Mouse (Mus musculus) heart, postnatal 36 days (tissue): Measurements from ENCODE around the gene Spats2. TPM values are rescaled to one million over a fixed set of nuclear protein-coding genes. Genes with fewer than 3 reads are reported as not detected.
"Not testable (repeated sequence)": the region's sequence is repeated elsewhere in the genome, so short reads cannot be mapped to it uniquely, and the experiment has no call there.

Source experiments
- DNase-seq, 2 experiments: peaks; one replicate each; pipeline ENCODE4 v3.0.0; 2021 to 2022
- intact Hi-C: fragments of 180-260 bp; cut with DNase I; formaldehyde crosslinking; loops from one replicate; pipeline ENCODE4 v1.15.1; 2025
- total RNA-seq, 2 experiments: library from RNA; stranded (reverse); gene quantifications; 2 replicates each; pipeline ENCODE4 v1.2.3; 2021

Spats2 gene
- total RNA-seq, result 1 to 10 TPM; 6.6 to 7.9 TPM

- intact Hi-C loops, result no loop called here
- no peak for DNase-seq
Observed at GRCm38 (mm10) chr15:99125711-99126080, at the start of gene Spats2. Gene Spats2 (plus strand): TSS chr15:99125916.

GRCm38 (mm10) chr15:99076011-99076410 lies 49.7 kb upstream of the Spats2 start:
- DNase-seq, intact Hi-C loops: not testable (repeated sequence)

GRCm38 (mm10) chr15:99078181-99078910 lies 47.4 kb upstream of the Spats2 start:
- no peak for DNase-seq
- intact Hi-C loops, result no loop called here

GRCm38 (mm10) chr15:99079804-99080203 lies 45.9 kb upstream of the Spats2 start:
- intact Hi-C loops, result loop anchor here (5.0 kb wide), 2 partner anchors 57 to 187 kb away; no protein-coding TSS in a partner anchor
- DNase-seq, result no peak

DNA sequence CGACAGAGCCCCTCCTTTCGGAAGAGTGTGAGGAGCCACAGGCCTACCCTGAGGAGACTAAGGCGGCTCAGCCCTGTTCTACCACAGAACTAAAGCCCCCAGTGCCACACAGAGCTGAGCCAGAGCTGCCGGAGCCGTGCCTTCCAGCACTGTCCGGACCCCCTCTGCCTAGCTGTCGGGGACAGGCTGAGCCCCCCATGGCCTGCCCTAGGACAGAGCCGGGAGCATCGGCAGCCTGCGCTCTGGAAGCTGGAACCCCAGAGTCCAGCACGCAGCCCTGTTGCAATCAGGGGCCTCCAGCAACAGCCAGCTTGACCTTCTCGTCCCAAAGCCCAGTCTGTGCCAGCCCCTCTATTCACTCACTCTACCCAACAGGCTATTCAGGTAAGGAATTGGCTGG lies 43.4 kb upstream of the Spats2 start:
- intact Hi-C loops, result loop anchor here (5.0 kb wide), 2 partner anchors 55 to 185 kb away; no protein-coding TSS in a partner anchor

DNA sequence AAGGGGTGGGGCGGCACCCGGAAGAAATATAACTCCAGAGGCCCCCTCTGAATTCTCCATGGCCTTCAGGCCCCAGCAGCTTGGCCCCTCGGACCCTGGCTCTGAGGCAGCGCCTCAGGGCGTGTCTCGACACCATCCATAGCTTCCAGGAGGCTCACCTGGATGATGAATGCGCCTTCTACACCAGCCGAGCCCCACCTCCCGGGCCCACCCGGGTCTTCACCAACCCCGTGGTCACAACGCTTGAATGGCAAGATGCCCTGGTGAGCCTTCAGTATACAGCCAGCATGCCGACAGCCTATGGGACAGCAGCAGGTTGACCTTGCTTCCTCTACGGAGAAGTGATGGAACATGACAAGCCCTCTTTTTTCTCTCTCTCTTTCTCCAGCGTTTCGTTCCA lies 42.9 kb upstream of the Spats2 start:
- no peak for DNase-seq

More for the DNA sequence above, 43.4 kb upstream of the Spats2 start:
- no peak for DNase-seq

GRCm38 (mm10) chr15:99083258-99083657 lies 42.5 kb upstream of the Spats2 start:
- DNase-seq, result peak in 1 of 2 experiments; percentile 46
- intact Hi-C loops, result loop anchor here (1.0 to 5.0 kb wide), 3 partner anchors 54 to 184 kb away; no protein-coding TSS in a partner anchor

More for the DNA sequence above, 42.9 kb upstream of the Spats2 start:
- intact Hi-C loops, result loop anchor here (1.0 to 5.0 kb wide), 3 partner anchors 54 to 184 kb away; no protein-coding TSS in a partner anchor

- intact Hi-C loops, result loop anchor here (1.0 to 5.0 kb wide), 3 partner anchors 53 to 183 kb away; no protein-coding TSS in a partner anchor
- no peak for DNase-seq
Observed at GRCm38 (mm10) chr15:99083867-99084557, 41.7 kb upstream of the Spats2 start.

DNA sequence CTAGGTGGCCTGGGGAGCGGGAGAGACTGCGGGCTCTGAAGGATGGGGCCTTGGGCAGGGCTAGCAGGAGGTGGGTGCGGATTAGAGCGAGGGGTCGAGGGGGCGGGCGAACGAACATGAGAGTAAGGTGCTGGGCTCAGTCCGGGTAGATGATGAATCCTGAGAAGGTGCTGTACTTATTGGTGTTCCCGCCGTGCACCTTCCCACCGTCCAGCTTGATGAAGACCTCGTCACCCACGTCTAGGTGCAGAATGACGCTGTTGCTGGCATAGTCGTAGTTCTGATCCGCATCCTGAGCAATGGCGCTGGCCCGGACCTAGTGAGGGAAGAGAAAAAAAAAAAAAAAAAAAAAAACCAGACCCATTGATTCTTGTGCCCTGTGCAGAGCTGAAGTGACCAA lies 41.1 kb upstream of the Spats2 start:
- intact Hi-C loops, result loop anchor here (5.0 kb wide), 2 partner anchors 53 to 183 kb away; no protein-coding TSS in a partner anchor

DNA sequence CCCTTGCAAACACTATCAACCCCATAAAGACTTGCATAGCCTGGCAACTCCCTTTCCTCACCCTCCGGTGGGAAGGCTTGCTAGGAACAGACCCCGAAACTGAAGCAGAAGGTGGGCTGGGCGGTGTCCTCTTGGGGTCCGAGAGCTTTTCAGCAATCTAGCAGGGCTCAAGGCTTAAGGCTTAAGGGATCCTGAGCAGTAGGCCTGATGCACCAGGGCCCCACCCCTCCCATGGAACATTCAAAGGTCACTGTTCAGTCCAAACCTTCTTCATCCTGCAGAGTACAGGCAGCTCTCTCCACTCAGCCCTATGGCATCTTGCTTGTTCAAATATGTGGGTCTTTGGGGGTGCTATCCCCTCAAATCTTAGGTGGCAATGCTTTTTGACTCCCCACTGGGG lies 39.7 kb upstream of the Spats2 start:
- DNase-seq, result no peak
- intact Hi-C loops, result no loop called here

More for the DNA sequence above, 41.1 kb upstream of the Spats2 start:
- no peak for DNase-seq

GRCm38 (mm10) chr15:99087253-99088075 lies 38.3 kb upstream of the Spats2 start, which contains the start of gene C1ql4:
Gene C1ql4 (minus strand): TSS chr15:99087817.
- DNase-seq, result no peak
- intact Hi-C loops, result loop anchor here (2.0 kb wide), 1 partner anchor 37 kb away; no protein-coding TSS in a partner anchor

- peak; percentile 81 to 83 for DNase-seq
- intact Hi-C loops, result loop anchor here (2.0 kb wide), 1 partner anchor 37 kb away; no protein-coding TSS in a partner anchor
Observed at GRCm38 (mm10) chr15:99088292-99088691, 37.4 kb upstream of the Spats2 start.

DNA sequence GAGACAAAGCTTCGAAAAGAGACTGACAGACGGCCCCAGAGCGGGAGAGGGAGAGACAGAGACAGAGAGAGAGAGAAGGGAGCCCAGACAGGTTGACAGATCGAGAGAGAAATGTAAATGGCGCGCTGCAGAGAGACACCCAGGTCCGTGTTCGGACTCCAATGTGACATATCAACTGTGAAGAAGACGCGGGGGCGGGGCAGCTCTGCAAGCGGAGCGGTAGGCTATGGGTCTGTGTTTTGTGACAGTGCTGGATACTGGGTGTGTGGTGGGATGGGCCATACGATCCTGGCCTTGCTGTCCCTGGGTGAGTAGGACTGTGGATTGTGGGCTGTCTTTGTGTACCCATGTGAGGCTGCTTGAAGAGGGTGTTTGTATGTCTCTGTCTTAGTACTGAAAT lies 36.6 kb upstream of the Spats2 start:
- no peak for DNase-seq
- intact Hi-C loops, result loop anchor here (2.0 kb wide), 1 partner anchor 38 kb away; no protein-coding TSS in a partner anchor

- DNase-seq, result no peak
- intact Hi-C loops, result no loop called here
Observed at GRCm38 (mm10) chr15:99092870-99093269, 32.8 kb upstream of the Spats2 start, which contains the start of gene Dnajc22. Gene Dnajc22 (plus strand): TSS chr15:99093170.

DNA sequence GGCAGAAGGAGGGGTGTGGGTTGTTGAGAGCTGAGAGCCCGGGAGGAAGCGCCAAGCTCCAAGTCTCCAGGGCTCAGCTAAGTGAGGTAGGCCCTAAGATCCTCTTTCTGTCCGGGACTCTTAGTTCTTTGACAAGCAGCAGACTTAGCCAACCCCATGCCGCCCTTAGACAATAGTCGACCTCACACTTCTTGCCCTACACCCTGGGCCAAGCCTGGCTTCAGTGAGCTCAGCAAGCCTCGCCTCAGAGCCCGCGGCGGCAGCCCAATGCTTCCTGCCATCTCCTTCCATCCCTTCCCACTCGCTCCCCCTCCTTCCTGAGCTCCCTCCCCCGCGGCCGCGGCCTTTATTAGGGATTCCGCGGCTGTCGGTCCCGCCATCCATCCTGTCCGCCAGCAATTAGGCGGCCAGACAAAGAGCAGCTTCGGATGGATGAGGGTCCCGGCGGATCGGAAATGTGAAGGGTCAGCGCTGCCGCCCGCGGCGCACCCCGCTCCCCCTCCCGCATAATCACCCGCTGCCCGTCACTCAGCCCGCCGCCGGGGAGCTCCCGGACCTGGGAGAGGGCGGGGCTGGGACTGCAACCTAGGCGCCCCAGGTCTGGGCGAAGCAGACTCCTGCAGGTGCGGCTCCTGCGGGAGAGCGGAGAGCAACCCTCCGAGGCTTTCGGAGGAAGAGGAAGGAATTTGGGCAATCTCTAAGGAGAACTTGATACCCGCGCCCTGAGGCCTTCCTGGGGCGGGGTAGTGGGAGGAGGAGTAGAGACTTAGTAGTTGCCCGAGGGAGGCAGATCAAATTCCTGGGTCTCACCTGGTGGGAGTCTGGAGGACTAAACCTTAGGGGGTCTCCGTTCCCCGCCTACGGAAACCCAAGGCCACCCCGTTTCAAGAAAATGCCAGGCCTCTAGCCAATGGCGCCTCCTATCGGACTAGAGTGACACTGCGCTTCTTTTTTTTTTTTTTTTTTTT lies 32.1 kb upstream of the Spats2 start:
- DNase-seq, result peak; percentile 41 to 52
- intact Hi-C loops, result no loop called here

DNA sequence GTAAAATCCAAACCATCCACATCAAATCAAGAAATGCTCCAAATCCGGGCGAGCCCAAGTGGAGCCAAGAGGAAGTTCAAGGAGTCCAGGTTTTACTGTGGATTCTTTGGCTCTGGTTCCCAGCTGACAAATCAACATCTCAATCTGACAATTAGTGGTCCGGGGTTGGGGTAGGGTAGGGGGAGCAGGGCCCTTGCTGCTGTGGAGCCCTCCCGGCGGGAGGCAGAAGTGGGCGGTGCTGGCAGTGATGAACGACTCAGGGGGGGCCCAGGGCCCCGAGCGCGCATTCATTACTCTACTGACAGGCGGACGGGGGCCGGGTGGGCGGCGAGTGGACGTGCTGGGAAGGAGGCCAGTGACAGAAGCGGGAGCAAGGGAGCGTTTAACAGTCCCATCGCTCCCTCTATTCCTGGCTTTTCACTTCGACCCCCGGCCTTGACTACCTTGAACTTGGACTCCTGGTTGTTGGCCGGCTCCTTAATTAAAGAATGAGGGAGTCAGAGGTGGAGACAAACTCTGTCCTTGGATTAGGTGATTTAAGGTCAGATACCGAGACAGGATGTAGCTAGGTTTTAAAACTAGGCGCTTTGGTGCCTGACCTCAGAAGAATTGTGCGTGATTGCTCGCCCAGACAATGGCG lies 31.0 kb upstream of the Spats2 start:
- intact Hi-C loops, result no loop called here
- no peak for DNase-seq

- DNase-seq, result no peak
- intact Hi-C loops, result no loop called here
Observed at GRCm38 (mm10) chr15:99095356-99095755, 30.4 kb upstream of the Spats2 start.

DNA sequence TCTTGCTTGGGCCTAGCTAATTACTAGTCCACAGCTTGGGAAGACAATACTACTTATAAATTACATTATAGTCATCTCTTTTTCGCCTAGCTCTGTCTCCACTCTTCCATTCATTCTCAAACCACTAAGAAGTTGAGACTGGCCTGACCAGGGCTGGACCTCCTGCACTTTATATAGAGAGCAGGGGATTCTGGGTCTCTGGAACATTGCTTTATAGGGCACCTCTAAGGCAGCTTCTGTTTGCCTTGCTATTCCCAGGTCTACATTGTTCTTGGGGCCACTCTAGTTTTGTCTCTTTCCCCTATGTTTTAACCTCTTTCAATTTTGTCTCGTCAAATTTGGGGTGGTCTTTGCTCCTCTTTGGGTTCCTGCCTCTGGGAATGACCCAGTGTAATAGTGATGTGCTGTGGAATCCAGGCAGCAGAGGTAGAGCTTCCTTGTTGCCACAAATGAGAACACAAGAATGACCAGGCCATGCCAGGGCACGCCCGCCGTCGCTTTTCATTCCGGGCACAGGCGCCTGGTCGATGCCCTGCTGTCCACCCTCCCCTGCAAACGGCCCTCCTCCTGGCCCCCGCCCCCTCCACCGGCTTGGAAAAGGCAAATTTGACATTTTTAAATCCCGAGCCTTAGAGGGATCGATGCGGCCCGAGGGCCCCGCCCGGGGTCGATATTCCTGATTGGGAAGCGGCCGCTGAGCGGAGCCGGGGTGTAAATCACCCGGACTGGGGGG lies 29.5 kb upstream of the Spats2 start:
- DNase-seq, result no peak
- intact Hi-C loops, result no loop called here
